Comparison of ENCODE assay signal across 15 mouse cellular contexts in genomic region chr10:95195719-95196118, GRCm38 (mm10).
DNase-seq lines count a peak whose midpoint lies in the region; ATAC-seq lines count a peak whose summit lies in the region.
"Had no signal": no experiment of that assay in that cellular context is flagged by ENCODE, and none has a peak within 500 bp of the region (broad histone marks: within the 10 kb centered on the region; RNA-seq: fewer than 3 reads in every experiment).

No protein-coding gene starts in this region.

- no peaks in the 10 kb centered on the region for H3K36me3 ChIP-seq in liver, embryonic 16.5 days (ENCODE audit: control insufficient read depth, insufficient read depth)
- H3K36me3 ChIP-seq: forebrain, embryonic 12.5 days; midbrain, embryonic 13.5 days; neural tube, embryonic 15.5 days had no signal

- H3K9ac ChIP-seq in liver, embryonic 16.5 days (ENCODE audit: low read depth, low read length) = no peak overlapping the region
- H3K9ac ChIP-seq: forebrain, embryonic 12.5 days; midbrain, embryonic 13.5 days; neural tube, embryonic 15.5 days had no signal

- 34% methylated on average over 5 of the region's 5 CpGs for WGBS in liver, embryonic 16.5 days (ENCODE audit: insufficient replicate concordance)

- DNase-seq in c-Kit-positive CD71-positive TER-119-negative erythroid progenitor cells, embryonic 14.5 days (ENCODE audit: low read depth) = peak; percentile 29
- peak; percentile 82 for DNase-seq in thymus, postnatal 0 days (ENCODE audit: low spot score)
- no peak for DNase-seq in embryo, embryonic 10 days (ENCODE audit: low spot score)
- no peak for DNase-seq in urinary bladder, postnatal 25 days (ENCODE audit: low spot score)
- DNase-seq in ovary, postnatal 10 days (ENCODE audit: low spot score) = no peak
- DNase-seq: adrenal gland, postnatal 10 days; cerebellum, adult 11 months; gastrocnemius, postnatal 10 days; heart, postnatal 10 days; right cerebral cortex, postnatal 25 days had no signal

- no peak overlapping the region for H3K4me2 ChIP-seq in liver, embryonic 16.5 days (ENCODE audit: low read depth, low read length)
- H3K4me2 ChIP-seq: forebrain, embryonic 12.5 days; midbrain, embryonic 13.5 days; neural tube, embryonic 15.5 days had no signal

- H3K27ac ChIP-seq in liver, embryonic 16.5 days (ENCODE audit: low read length) = no peak overlapping the region
- H3K27ac ChIP-seq: forebrain, embryonic 12.5 days; midbrain, embryonic 13.5 days; neural tube, embryonic 15.5 days had no signal

- no peaks in the 10 kb centered on the region for H3K27me3 ChIP-seq in liver, embryonic 16.5 days (ENCODE audit: control insufficient read depth, insufficient read depth, low read depth, low read length)
- H3K27me3 ChIP-seq: forebrain, embryonic 12.5 days; midbrain, embryonic 13.5 days; neural tube, embryonic 15.5 days had no signal

- peak; percentile 93 for ATAC-seq in CD4-positive, CD25-positive, alpha-beta regulatory T cell, adult 4 months
- ATAC-seq in liver, embryonic 16.5 days (ENCODE audit: low read depth) = peak; percentile 72
- ATAC-seq: midbrain, embryonic 13.5 days had no signal

- no peaks in the 10 kb centered on the region for H3K9me3 ChIP-seq in liver, embryonic 16.5 days (replicated peaks; ENCODE audit: control insufficient read depth, low read length)
- H3K9me3 ChIP-seq: forebrain, embryonic 12.5 days; midbrain, embryonic 13.5 days; neural tube, embryonic 15.5 days had no signal

- no peak overlapping the region for H3K4me3 ChIP-seq in liver, embryonic 16.5 days (ENCODE audit: low read depth, low read length)
- H3K4me3 ChIP-seq: forebrain, embryonic 12.5 days; midbrain, embryonic 13.5 days; neural tube, embryonic 15.5 days had no signal

- H3K4me1 ChIP-seq in liver, embryonic 16.5 days (ENCODE audit: control insufficient read depth, low read depth, low read length) = peaks cover 18% of the 10 kb centered on the region
- H3K4me1 ChIP-seq: midbrain, embryonic 13.5 days had no signal

Comparison
In these comparisons a context has a peak if more than half of its experiments do, and no peak if none do; other contexts are left out.
1. DNase-seq: peak in c-Kit-positive CD71-positive TER-119-negative erythroid progenitor cells, embryonic 14.5 days (single experiment) and thymus, postnatal 0 days (single experiment); none in embryo, embryonic 10 days (single experiment), urinary bladder, postnatal 25 days (single experiment) and ovary, postnatal 10 days (single experiment).